Mouse (Mus musculus) limb, embryonic 14.5 days (tissue): Measurements from ENCODE around the gene Ubald2. TPM values are rescaled to one million over a fixed set of nuclear protein-coding genes. Genes with fewer than 3 reads are reported as not detected.
"Not testable (repeated sequence)": the region's sequence is repeated elsewhere in the genome, so short reads cannot be mapped to it uniquely, and the experiment has no call there.

Experiments used
- ATAC-seq: fragments of 200-750 bp; cut with Nextera tagmentation; 2 replicates; pipeline ENCODE4 v1.8.0; 2017; ENCODE audit warnings: low read depth, moderate number of reproducible peaks, moderate TSS enrichment; ENCODE audit not compliant: low FRiP score
- DNase-seq: peaks from one replicate; pipeline ENCODE4 v3.0.0-alpha.2; 2015; ENCODE audit warnings: low spot score
- H3K27ac ChIP-seq: fragments of 300-500 bp; sonication (generic); replicated peaks from 2 replicates; pipeline ENCODE4 v1.5.1; 2014; ENCODE audit warnings: low read depth, mild to moderate bottlenecking, low read length, moderate library complexity, mixed read lengths
- H3K27me3 ChIP-seq: fragments of 300-500 bp; sonication (generic); 2 replicates; pipeline ENCODE4 v1.6.1; 2014; ENCODE audit warnings: low read length, mixed read lengths; ENCODE audit not compliant: control insufficient read depth, insufficient read depth
- H3K36me3 ChIP-seq: fragments of 300-500 bp; sonication (generic); 2 replicates; pipeline ENCODE4 v1.6.1; 2014; ENCODE audit warnings: mild to moderate bottlenecking, low read length, moderate library complexity, mixed read lengths; ENCODE audit not compliant: control insufficient read depth, insufficient read depth
- H3K4me1 ChIP-seq: fragments of 300-500 bp; sonication (generic); 2 replicates; pipeline ENCODE4 v1.6.1; 2014; ENCODE audit warnings: antibody characterized with exemption, low read length, mixed read lengths; ENCODE audit not compliant: control insufficient read depth, insufficient read depth
- H3K4me2 ChIP-seq: fragments of 300-500 bp; sonication (generic); replicated peaks from 2 replicates; pipeline ENCODE4 v1.6.1; 2014; ENCODE audit warnings: low read depth, mild to moderate bottlenecking, low read length, moderate library complexity; ENCODE audit not compliant: severe bottlenecking
- H3K4me3 ChIP-seq: fragments of 300-500 bp; sonication (generic); replicated peaks from 2 replicates; pipeline ENCODE4 v1.5.1; 2014; ENCODE audit warnings: low read length
- H3K9ac ChIP-seq: fragments of 300-500 bp; sonication (generic); 2 replicates; pipeline ENCODE4 v1.6.1; 2014; ENCODE audit warnings: mild to moderate bottlenecking, low read depth, low read length, moderate library complexity; ENCODE audit not compliant: severe bottlenecking
- H3K9me3 ChIP-seq: fragments of 300-500 bp; sonication (generic); 2 replicates; pipeline ENCODE4 v1.6.1; 2016; ENCODE audit warnings: low read length; ENCODE audit not compliant: control insufficient read depth
- POLR2A ChIP-seq: fragments of 200-500 bp; IDR thresholded peaks from 2 replicates; pipeline ENCODE4 v1.8.0; 2012; ENCODE audit warnings: inconsistent platforms, mild to moderate bottlenecking, moderate library complexity, borderline replicate concordance; ENCODE audit not compliant: insufficient read depth, insufficient read length; ENCODE audit errors: extremely low read depth
- WGBS: fragments of 180-500 bp; shearing (Covaris S2); extraction: QIAGEN DNeasy Blood & Tissue Kit; methylation state at CpG from one replicate; pipeline ENCODE4 v1.1.7; 2014; 5-methylcytosine and 5-hydroxymethylcytosine counted together
- polyA plus RNA-seq, 2 experiments: library from polyadenylated mRNA; depleted of rRNA in 1 of 2; stranded (reverse) in 1 of 2; unstranded in 1 of 2; fragments of >200 nt; fragmentation: Nextera tagmentation in 1 of 2; extraction: Ambion mirVana in 1 of 2; gene quantifications; 2 replicates each; pipeline versions ENCODE4 v1.2.1 to v1.2.3; 2012 to 2014

The Ubald2 gene
- polyA plus RNA-seq, 2 experiments, result 46.2 to 131 TPM

- TF ChIP-seq POLR2A, result no peak
- WGBS, result 81% methylated on average over 11 of the region's 11 CpGs
- Histone ChIP-seq H3K27ac (no peak overlapping the region), H3K9ac (no peak overlapping the region), H3K36me3 (peaks cover 19% of the 10 kb centered on the region), H3K4me1 (no peaks in the 10 kb centered on the region), H3K27me3 (no peaks in the 10 kb centered on the region), H3K4me3 (no peak overlapping the region), H3K4me2 (no peak overlapping the region), H3K9me3 (no peaks in the 10 kb centered on the region)
- ATAC-seq (no peak), DNase-seq (no peak)
Measured at GRCm38 (mm10) chr11:116398348-116398677, 35.6 kb upstream of the Ubald2 start.

GRCm38 (mm10) chr11:116400560-116400959, 33.3 kb upstream of the Ubald2 start:
- H3K27ac ChIP-seq, result no peak overlapping the region
- no peaks in the 10 kb centered on the region for H3K27me3 ChIP-seq
- no peaks in the 10 kb centered on the region for H3K9me3 ChIP-seq
- DNase-seq (no peak), ATAC-seq (no peak)
- 70% methylated on average over 4 of the region's 4 CpGs for WGBS
- peaks cover 19% of the 10 kb centered on the region for H3K36me3 ChIP-seq
- no peak for TF ChIP-seq POLR2A
- no peak overlapping the region for H3K4me2 ChIP-seq
- H3K4me1 ChIP-seq, result no peaks in the 10 kb centered on the region
- no peak overlapping the region for H3K4me3 ChIP-seq
- no peak overlapping the region for H3K9ac ChIP-seq

- H3K27ac ChIP-seq, result no peak overlapping the region
- DNase-seq, result no peak
- no peak for TF ChIP-seq POLR2A
Measured at GRCm38 (mm10) chr11:116405601-116406000, 28.3 kb upstream of the Ubald2 start.

GRCm38 (mm10) chr11:116406231-116406728, 27.6 kb upstream of the Ubald2 start:
- 92% methylated on average over 16 of the region's 16 CpGs for WGBS
- no peak for TF ChIP-seq POLR2A
- ATAC-seq (no peak), DNase-seq (no peak)
- no peaks in the 10 kb centered on the region for H3K9me3 ChIP-seq
- H3K4me3 ChIP-seq, result no peak overlapping the region
- H3K9ac ChIP-seq, result no peak overlapping the region
- no peaks in the 10 kb centered on the region for H3K27me3 ChIP-seq
- H3K4me1 ChIP-seq, result no peaks in the 10 kb centered on the region
- H3K27ac ChIP-seq, result no peak overlapping the region
- H3K4me2 ChIP-seq, result no peak overlapping the region
- peaks cover 14% of the 10 kb centered on the region; the same call in 1 of the 2 replicates for H3K36me3 ChIP-seq

More at GRCm38 (mm10) chr11:116405601-116406000, 28.3 kb upstream of the Ubald2 start:
- Histone ChIP-seq H3K4me3 (no peak overlapping the region), H3K4me1 (no peaks in the 10 kb centered on the region), H3K27me3 (no peaks in the 10 kb centered on the region), H3K9ac (no peak overlapping the region), H3K9me3 (no peaks in the 10 kb centered on the region), H3K36me3 (peaks cover 14% of the 10 kb centered on the region; the same call in 1 of the 2 replicates), H3K4me2 (no peak overlapping the region)
- 88% methylated on average over 4 of the region's 4 CpGs for WGBS
- ATAC-seq, result no peak

- no peaks in the 10 kb centered on the region for H3K9me3 ChIP-seq
- WGBS, result 90% methylated on average over 3 of the region's 3 CpGs
- ATAC-seq (no peak), DNase-seq (no peak)
- no peak overlapping the region for H3K27ac ChIP-seq
- H3K27me3 ChIP-seq, result no peaks in the 10 kb centered on the region
- H3K4me3 ChIP-seq, result no peak overlapping the region
- H3K4me2 ChIP-seq, result no peak overlapping the region
- TF ChIP-seq POLR2A, result no peak
- 0 out of 2 replicates have a peak, but pooled peaks cover 3% of the 10 kb centered on the region for H3K36me3 ChIP-seq
- H3K4me1 ChIP-seq, result peaks cover 12% of the 10 kb centered on the region
- no peak overlapping the region for H3K9ac ChIP-seq
Measured at GRCm38 (mm10) chr11:116409008-116409407, 24.9 kb upstream of the Ubald2 start.

GRCm38 (mm10) chr11:116410415-116410814, 23.5 kb upstream of the Ubald2 start:
- 90% methylated on average over 4 of the region's 4 CpGs for WGBS
- not testable (repeated sequence) for H3K4me2 ChIP-seq, H3K36me3 ChIP-seq

More at GRCm38 (mm10) chr11:116410415-116410814, 23.5 kb upstream of the Ubald2 start:
- DNase-seq, H3K9ac ChIP-seq, H3K27ac ChIP-seq, H3K27me3 ChIP-seq, ATAC-seq, H3K9me3 ChIP-seq, H3K4me3 ChIP-seq: not testable (repeated sequence)
- peaks cover 12% of the 10 kb centered on the region for H3K4me1 ChIP-seq
